Comparison of ENCODE assay signal across 8 mouse cellular contexts in genomic region chr6:4601297-4601931, GRCm38 (mm10). TPM values are rescaled to one million over a fixed set of nuclear protein-coding genes. Genes with fewer than 3 reads are reported as not detected.
A peak's percentile ranks its signal among the peaks of the same experiment; 100 is the strongest.
DNase-seq lines count a peak whose midpoint lies in the region; ATAC-seq and TF ChIP-seq lines count a peak whose summit lies in the region.

No protein-coding gene starts in this region.

- no peaks in the 10 kb centered on the region; the same call in 1 of the 2 replicates for H3K27me3 ChIP-seq in hindbrain, embryonic 16.5 days (replicated peaks; ENCODE audit: control insufficient read depth, insufficient read depth, low read length)
- no peaks in the 10 kb centered on the region for H3K27me3 ChIP-seq in limb, embryonic 14.5 days (ENCODE audit: control insufficient read depth, insufficient read depth, low read length)
- H3K27me3 ChIP-seq in midbrain, embryonic 16.5 days (ENCODE audit: control insufficient read depth, insufficient read depth, low read depth, low read length), result no peaks in the 10 kb centered on the region
- no peaks in the 10 kb centered on the region for H3K27me3 ChIP-seq in thymus, adult 2 months (ENCODE audit: control insufficient read depth, insufficient read depth, low read length)

- 4% methylated on average over 35 of the region's 58 CpGs for WGBS in hindbrain, embryonic 16.5 days
- WGBS in limb, embryonic 14.5 days, result 5% methylated on average over 39 of the region's 58 CpGs
- WGBS in midbrain, embryonic 16.5 days, result 5% methylated on average over 31 of the region's 58 CpGs
- WGBS in thymus, adult 2 months, result 8% methylated on average over 57 of the region's 58 CpGs

- H3K9ac ChIP-seq in hindbrain, embryonic 16.5 days (ENCODE audit: low read depth, low read length), result peak overlapping the region; percentile 94
- H3K9ac ChIP-seq in limb, embryonic 14.5 days (ENCODE audit: low read depth, low read length, severe bottlenecking), result peak overlapping the region; percentile 99
- H3K9ac ChIP-seq in midbrain, embryonic 16.5 days (ENCODE audit: low read depth, low read length), result peak overlapping the region; percentile 98

- H3K27ac ChIP-seq in hindbrain, embryonic 16.5 days (ENCODE audit: low read depth, low read length), result peak overlapping the region; percentile 94
- H3K27ac ChIP-seq in limb, embryonic 14.5 days (replicated peaks; ENCODE audit: low read depth, low read length), result peak overlapping the region; percentile 97
- H3K27ac ChIP-seq in midbrain, embryonic 16.5 days (ENCODE audit: low read length), result peak overlapping the region; percentile 96
- peak overlapping the region; percentile 59; the same call in 1 of the 2 replicates for H3K27ac ChIP-seq in thymus, adult 2 months (ENCODE audit: control insufficient read depth, insufficient read depth, low read length)

- DNase-seq in right cerebral cortex, postnatal 14 days, result peak; percentile 8
- DNase-seq in right cerebral cortex, postnatal 36 days (ENCODE audit: low spot score in 2 of 2), result no peak
- peak; percentile 34 for DNase-seq in cerebellum, adult 8-10 months
- peak; percentile 21 to 37 for DNase-seq in frontal cortex, postnatal 10 days (ENCODE audit: low spot score in 2 of 2)
- DNase-seq in limb, embryonic 14.5 days (ENCODE audit: low spot score), result no peak
- peak; percentile 51 for DNase-seq in thymus, adult 2 months

- H3K36me3 ChIP-seq in hindbrain, embryonic 16.5 days (ENCODE audit: control insufficient read depth, insufficient read depth, low read length), result no peaks in the 10 kb centered on the region
- no peaks in the 10 kb centered on the region for H3K36me3 ChIP-seq in limb, embryonic 14.5 days (ENCODE audit: control insufficient read depth, insufficient read depth, low read length)
- no peaks in the 10 kb centered on the region for H3K36me3 ChIP-seq in midbrain, embryonic 16.5 days (ENCODE audit: control insufficient read depth, insufficient read depth, low read length)
- H3K36me3 ChIP-seq in thymus, adult 2 months (ENCODE audit: control insufficient read depth, insufficient read depth, low read length), result no peaks in the 10 kb centered on the region

- TF ChIP-seq CTCF in thymus, adult 2 months (IDR thresholded peaks at IDR 0.05; ENCODE audit: borderline replicate concordance, control insufficient read depth, extremely low read depth, insufficient read depth, low read length, poor library complexity), result no peak

- 0 out of 2 replicates have a peak, but pooled peaks have one; percentile 6 for TF ChIP-seq POLR2A in limb, embryonic 14.5 days (IDR thresholded peaks at IDR 0.05; ENCODE audit: borderline replicate concordance, extremely low read depth, insufficient read depth, insufficient read length)
- no peak for TF ChIP-seq POLR2A in thymus, adult 2 months (IDR thresholded peaks at IDR 0.05; ENCODE audit: control insufficient read depth, extremely low read depth, insufficient read depth, low read length, poor library complexity)

- peak; percentile 66 for ATAC-seq in hindbrain, embryonic 16.5 days
- peak; percentile 78 for ATAC-seq in limb, embryonic 14.5 days (ENCODE audit: low FRiP score, low read depth)
- ATAC-seq in midbrain, embryonic 16.5 days, result no peak; the same call in 1 of the 2 replicates

- no peaks in the 10 kb centered on the region for H3K9me3 ChIP-seq in hindbrain, embryonic 16.5 days (ENCODE audit: control insufficient read depth, low read length)
- no peaks in the 10 kb centered on the region for H3K9me3 ChIP-seq in limb, embryonic 14.5 days (ENCODE audit: control insufficient read depth, low read length)
- H3K9me3 ChIP-seq in midbrain, embryonic 16.5 days (replicated peaks; ENCODE audit: control insufficient read depth, low read length, poor library complexity, severe bottlenecking), result no peaks in the 10 kb centered on the region

- H3K4me3 ChIP-seq in hindbrain, embryonic 16.5 days (ENCODE audit: low read length), result peak overlapping the region; percentile 80
- peak overlapping the region; percentile 79 for H3K4me3 ChIP-seq in limb, embryonic 14.5 days (replicated peaks; ENCODE audit: low read length)
- H3K4me3 ChIP-seq in midbrain, embryonic 16.5 days (ENCODE audit: low read depth, low read length), result peak overlapping the region; percentile 83
- H3K4me3 ChIP-seq in thymus, adult 2 months (ENCODE audit: control insufficient read depth, insufficient read depth, low read length), result peak overlapping the region; percentile 90

- peaks cover 12% of the 10 kb centered on the region for H3K4me1 ChIP-seq in hindbrain, embryonic 16.5 days (ENCODE audit: control insufficient read depth, insufficient read depth, low read depth, low read length)
- H3K4me1 ChIP-seq in limb, embryonic 14.5 days (ENCODE audit: control insufficient read depth, insufficient read depth, low read length), result peaks cover 36% of the 10 kb centered on the region
- peaks cover 15% of the 10 kb centered on the region for H3K4me1 ChIP-seq in midbrain, embryonic 16.5 days (ENCODE audit: control insufficient read depth, insufficient read depth, low read length)
- peaks cover 7% of the 10 kb centered on the region for H3K4me1 ChIP-seq in thymus, adult 2 months (replicated peaks; ENCODE audit: control insufficient read depth, insufficient read depth, low read length)

- peak overlapping the region; percentile 98 for H3K4me2 ChIP-seq in hindbrain, embryonic 16.5 days (ENCODE audit: low read length)
- peak overlapping the region; percentile 97 for H3K4me2 ChIP-seq in limb, embryonic 14.5 days (replicated peaks; ENCODE audit: low read depth, low read length, severe bottlenecking)
- H3K4me2 ChIP-seq in midbrain, embryonic 16.5 days (ENCODE audit: low read length), result peak overlapping the region; percentile 96

RNA-seq across cellular contexts. Expression of gene Casd1, which starts 0.8 kb away (rescaled TPM):
- 42.1 and 43.4 TPM in 2 replicates for polyA plus RNA-seq in hindbrain, embryonic 16.5 days (2015; fragmentation: Nextera tagmentation; extraction: Ambion mirVana)
- 44.2 and 52.3 TPM in 2 replicates for polyA plus RNA-seq in limb, embryonic 14.5 days (2012; rRNA removed)
- 36.3 and 42.8 TPM in 2 replicates for polyA plus RNA-seq in limb, embryonic 14.5 days (2014; fragmentation: Nextera tagmentation; extraction: Ambion mirVana)
- 48.6 and 49.4 TPM in 2 replicates for polyA plus RNA-seq in midbrain, embryonic 16.5 days (2015; fragmentation: Nextera tagmentation; extraction: Ambion mirVana)
- 18.2 and 25.6 TPM in 2 replicates for polyA plus RNA-seq in thymus, adult 2 months (2012; rRNA removed)

Comparison
In these comparisons a context has a peak if more than half of its experiments do, and no peak if none do; other contexts are left out.
1. DNase-seq: peak in right cerebral cortex, postnatal 14 days (single experiment), cerebellum, adult 8-10 months (single experiment), frontal cortex, postnatal 10 days (2 of 2) and thymus, adult 2 months (single experiment); none in right cerebral cortex, postnatal 36 days (0 of 2) and limb, embryonic 14.5 days (single experiment).
2. Peak in every context shown above with its lines, with median percentiles within 50 percentile points of each other: H3K27ac ChIP-seq, H3K4me2 ChIP-seq, H3K4me3 ChIP-seq and H3K9ac ChIP-seq.